Mouse (Mus musculus) monocyte, adult 5-6 weeks (primary cell): ENCODE measurements around the gene Gm11569. TPM values are rescaled to one million over a fixed set of nuclear protein-coding genes. Genes with fewer than 3 reads are reported as not detected.
"Not testable (repeated sequence)": the region's sequence is repeated elsewhere in the genome, so short reads cannot be mapped to it uniquely, and the experiment has no call there.

Source experiments
- ATAC-seq: fragments of 153-309, 156-312 bp; replicated peaks from 2 replicates; pipeline ENCODE4 v1.8.0; 2017; ENCODE audit warnings: mild to moderate bottlenecking; ENCODE audit not compliant: low TSS enrichment, insufficient number of reproducible peaks, severe bottlenecking, poor library complexity, low FRiP score
- total RNA-seq: library from RNA; stranded (forward); fragments of 200-1000, 200-491, 200-594 nt; gene quantifications from 3 replicates; pipeline ENCODE4 v1.2.3, GENCODE M21; 2017

Gm11569 gene
- total RNA-seq, result not detected in 3 replicates

GRCm38 (mm10) chr11:99798832-99799231 is at the start of gene Gm11569:
Gm11569 (minus strand) TSS chr11:99798932.
- ATAC-seq, result not testable (repeated sequence)

GRCm38 (mm10) chr11:99846746-99847145 is 48.0 kb upstream of the Gm11569 start:
- ATAC-seq, result no peak

- no peak for ATAC-seq
Measured at GRCm38 (mm10) chr11:99842185-99842584, 43.5 kb upstream of the Gm11569 start.

- no peak for ATAC-seq
Measured at GRCm38 (mm10) chr11:99837966-99838365, 39.2 kb upstream of the Gm11569 start, which contains the start of gene 2300003K06Rik. 2300003K06Rik (minus strand) TSS chr11:99838066.

- ATAC-seq, result not testable (repeated sequence)
Measured at GRCm38 (mm10) chr11:99815566-99815965, 16.8 kb upstream of the Gm11569 start, which contains the start of gene Gm11564. Gm11564 (minus strand) TSS chr11:99815666.

- not testable (repeated sequence) for ATAC-seq
Measured at GRCm38 (mm10) chr11:99809792-99810191, 11.1 kb upstream of the Gm11569 start, which contains the start of gene Krtap4-13. Krtap4-13 (minus strand) TSS chr11:99809892.

GRCm38 (mm10) chr11:99804346-99804745 is 5.6 kb upstream of the Gm11569 start, which contains the start of gene Gm11554:
Gm11554 (minus strand) TSS chr11:99804446.
- ATAC-seq, result not testable (repeated sequence)

- no peak for ATAC-seq
Measured at GRCm38 (mm10) chr11:99793367-99793766, 5.4 kb downstream of the Gm11569 start, which contains the start of gene Gm11596. Gm11596 (minus strand) TSS chr11:99793467.

- ATAC-seq, result not testable (repeated sequence)
Measured at GRCm38 (mm10) chr11:99784900-99785299, 13.8 kb downstream of the Gm11569 start, which contains the start of gene Krtap4-9. Krtap4-9 (plus strand) TSS chr11:99785200.

GRCm38 (mm10) chr11:99780604-99781003 is 18.1 kb downstream of the Gm11569 start, which contains the start of gene Krtap4-8:
Krtap4-8 (minus strand) TSS chr11:99780704.
- no peak for ATAC-seq

GRCm38 (mm10) chr11:99778401-99778800 is 20.3 kb downstream of the Gm11569 start:
- no peak for ATAC-seq

- not testable (repeated sequence) for ATAC-seq
Measured at GRCm38 (mm10) chr11:99772813-99773212, 25.9 kb downstream of the Gm11569 start, which contains the start of gene Gm11595. Gm11595 (minus strand) TSS chr11:99772913.

- ATAC-seq, result no peak
Measured at GRCm38 (mm10) chr11:99768410-99768809, 30.3 kb downstream of the Gm11569 start.

- ATAC-seq, result no peak
Measured at GRCm38 (mm10) chr11:99758877-99759276, 39.9 kb downstream of the Gm11569 start.

Other genes starting within 250 kb of the Gm11569 start
- gene Krtap3-3, start 248.1 kb downstream of the Gm11569 start, total RNA-seq, result not detected in 3 replicates
- gene Krtap3-2, start 242.1 kb downstream of the Gm11569 start, total RNA-seq, result not detected in 3 replicates
- not detected in 3 replicates for gene Gm11939, start 239.5 kb downstream of the Gm11569 start, total RNA-seq
- gene Krtap3-1, start 232.3 kb downstream of the Gm11569 start, total RNA-seq, result not detected in 3 replicates
- gene Krtap1-5, start 217.9 kb downstream of the Gm11569 start, total RNA-seq, result not detected in 3 replicates
- gene Krtap1-4, start 215.3 kb downstream of the Gm11569 start, total RNA-seq, result not detected in 3 replicates
- not detected in 3 replicates for gene Krtap1-3, start 207.6 kb downstream of the Gm11569 start, total RNA-seq
- not detected in 3 replicates for gene Krtap9-3, start 200.8 kb downstream of the Gm11569 start, total RNA-seq
- gene Gm11938, start 195.6 kb downstream of the Gm11569 start, total RNA-seq, result not detected in 3 replicates
- gene Gm11937, start 188.7 kb downstream of the Gm11569 start, total RNA-seq, result not detected in 3 replicates
- not detected in 3 replicates for gene Krtap2-4, start 184.1 kb downstream of the Gm11569 start, total RNA-seq
- gene Gm11562, start 178.5 kb downstream of the Gm11569 start, total RNA-seq, result not detected in 3 replicates
- gene Krtap4-1, start 170.7 kb downstream of the Gm11569 start, total RNA-seq, result not detected in 3 replicates
- not detected in 3 replicates for gene Krtap4-2, start 163.8 kb downstream of the Gm11569 start, total RNA-seq
- not detected in 3 replicates for gene Krtap4-7, start 154.8 kb downstream of the Gm11569 start, total RNA-seq
- gene Gm11555, start 148.7 kb downstream of the Gm11569 start, total RNA-seq, result not detected in 3 replicates
- gene Gm11563, start 140.0 kb downstream of the Gm11569 start, total RNA-seq, result not detected in 3 replicates
- gene Krtap4-6, start 133.0 kb downstream of the Gm11569 start, total RNA-seq, result not detected in 3 replicates
- not detected in 3 replicates for gene Gm14190, start 108.2 kb downstream of the Gm11569 start, total RNA-seq
- not detected in 3 replicates for gene Gm14180, start 64.6 kb downstream of the Gm11569 start, total RNA-seq
- gene Gm11595, start 26.0 kb downstream of the Gm11569 start, total RNA-seq, result not detected in 3 replicates
- gene Krtap4-8, start 18.2 kb downstream of the Gm11569 start, total RNA-seq, result not detected in 3 replicates
- not detected in 3 replicates for gene Krtap4-9, start 13.7 kb downstream of the Gm11569 start, total RNA-seq
- not detected in 3 replicates for gene Gm11596, start 5.5 kb downstream of the Gm11569 start, total RNA-seq
- not detected in 3 replicates for gene Gm11554, start 5.5 kb upstream of the Gm11569 start, total RNA-seq
- gene Krtap4-13, start 11.0 kb upstream of the Gm11569 start, total RNA-seq, result not detected in 3 replicates
- not detected in 3 replicates for gene Gm11564, start 16.7 kb upstream of the Gm11569 start, total RNA-seq
- gene 2300003K06Rik, start 39.1 kb upstream of the Gm11569 start, total RNA-seq, result not detected in 3 replicates
- not detected in 3 replicates for gene Krtap4-16, start 52.7 kb upstream of the Gm11569 start, total RNA-seq
- not detected in 3 replicates for gene Gm11568, start 59.0 kb upstream of the Gm11569 start, total RNA-seq
- not detected in 3 replicates for gene Gm11559, start 65.5 kb upstream of the Gm11569 start, total RNA-seq
- gene Krtap9-1, start 74.5 kb upstream of the Gm11569 start, total RNA-seq, result not detected in 3 replicates
- not detected in 3 replicates for gene Gm11567, start 80.3 kb upstream of the Gm11569 start, total RNA-seq
- not detected in 3 replicates for gene Krtap31-1, start 109.0 kb upstream of the Gm11569 start, total RNA-seq
- gene Gm11565, start 115.8 kb upstream of the Gm11569 start, total RNA-seq, result not detected in 3 replicates
- not detected in 3 replicates for gene Krtap31-2, start 137.4 kb upstream of the Gm11569 start, total RNA-seq
- gene Krtap9-5, start 149.5 kb upstream of the Gm11569 start, total RNA-seq, result not detected in 3 replicates
- gene Krtap29-1, start 180.1 kb upstream of the Gm11569 start, total RNA-seq, result not detected in 3 replicates
- not detected in 3 replicates for gene Krtap16-1, start 187.7 kb upstream of the Gm11569 start, total RNA-seq
- gene Krtap17-1, start 195.1 kb upstream of the Gm11569 start, total RNA-seq, result not detected in 3 replicates
- gene Krt33a, start 217.3 kb upstream of the Gm11569 start, total RNA-seq, result not detected in 3 replicates
- not detected in 3 replicates for gene Krt33b, start 230.9 kb upstream of the Gm11569 start, total RNA-seq
- gene Krt34, start 242.6 kb upstream of the Gm11569 start, total RNA-seq, result not detected in 3 replicates